In genomic region chr8:57013813-57014320, GRCm38 (mm10) we compare ENCODE assay signal across 16 mouse cellular contexts.
A peak's percentile ranks its signal among the peaks of the same experiment; 100 is the strongest.
DNase-seq lines count a peak whose midpoint lies in the region; ATAC-seq and TF ChIP-seq lines count a peak whose summit lies in the region.
"Had no signal": no experiment of that assay in that cellular context is flagged by ENCODE, and none has a peak within 500 bp of the region (broad histone marks: within the 10 kb centered on the region; RNA-seq: fewer than 3 reads in every experiment).

No protein-coding gene starts in this region.

- peaks cover under 1% of the 10 kb centered on the region; the same call in 1 of the 2 replicates for H3K9me3 ChIP-seq in heart, embryonic 12.5 days (replicated peaks)
- no peaks in the 10 kb centered on the region for H3K9me3 ChIP-seq in liver, embryonic 12.5 days (replicated peaks)
- H3K9me3 ChIP-seq: embryonic facial prominence, embryonic 15.5 days; limb, embryonic 13.5 days; lung, embryonic 15.5 days; midbrain, embryonic 12.5 days; stomach, embryonic 15.5 days had no signal

- no peak overlapping the region for H3K9ac ChIP-seq in heart, embryonic 12.5 days
- no peak overlapping the region for H3K9ac ChIP-seq in liver, adult 2 months (ENCODE audit: low read depth, low read length)
- no peak overlapping the region for H3K9ac ChIP-seq in liver, embryonic 12.5 days
- H3K9ac ChIP-seq: embryonic facial prominence, embryonic 15.5 days; limb, embryonic 13.5 days; lung, embryonic 15.5 days; midbrain, embryonic 12.5 days; stomach, embryonic 15.5 days had no signal

- no peak for TF ChIP-seq POLR2A in liver, adult 2 months (IDR thresholded peaks at IDR 0.05; ENCODE audit: extremely low read depth, insufficient read depth, low read length)
- no peak for TF ChIP-seq POLR2A in cerebellum, adult 2 months (IDR thresholded peaks at IDR 0.05; ENCODE audit: borderline replicate concordance, insufficient read depth, low read length)

- H3K4me1 ChIP-seq in heart, embryonic 12.5 days (replicated peaks): peaks cover 9% of the 10 kb centered on the region; the same call in 1 of the 2 replicates
- no peaks in the 10 kb centered on the region for H3K4me1 ChIP-seq in liver, adult 2 months (ENCODE audit: control insufficient read depth, insufficient read depth, low read length)
- no peaks in the 10 kb centered on the region for H3K4me1 ChIP-seq in liver, embryonic 12.5 days
- no peaks in the 10 kb centered on the region for H3K4me1 ChIP-seq in cerebellum, adult 2 months (ENCODE audit: control insufficient read depth, insufficient read depth, low read length)
- H3K4me1 ChIP-seq: embryonic facial prominence, embryonic 15.5 days; lung, embryonic 15.5 days; midbrain, embryonic 12.5 days; stomach, embryonic 15.5 days had no signal

- 34% methylated on average over 3 of the region's 3 CpGs for WGBS in heart, embryonic 12.5 days
- 53% methylated on average over 3 of the region's 3 CpGs for WGBS in liver, adult 2 months
- WGBS in liver, embryonic 12.5 days (ENCODE audit: insufficient replicate concordance): 54% methylated on average over 3 of the region's 3 CpGs
- WGBS in cerebellum, adult 2 months: 68% methylated on average over 3 of the region's 3 CpGs

- no peak overlapping the region for H3K4me3 ChIP-seq in heart, embryonic 12.5 days
- no peak overlapping the region for H3K4me3 ChIP-seq in liver, adult 2 months (ENCODE audit: insufficient read depth, low read depth, low read length)
- H3K4me3 ChIP-seq in liver, embryonic 12.5 days: no peak overlapping the region
- H3K4me3 ChIP-seq in cerebellum, adult 2 months (replicated peaks; ENCODE audit: insufficient read depth, low read depth, low read length): no peak overlapping the region
- H3K4me3 ChIP-seq: embryonic facial prominence, embryonic 15.5 days; limb, embryonic 13.5 days; lung, embryonic 15.5 days; midbrain, embryonic 12.5 days; stomach, embryonic 15.5 days had no signal

- peak; percentile 79; the same call in 1 of the 2 replicates for ATAC-seq in heart, embryonic 12.5 days (ENCODE audit: insufficient number of reproducible peaks, low FRiP score)
- no peak for ATAC-seq in liver, embryonic 12.5 days
- ATAC-seq: activated CD4-positive, CD25-positive, alpha-beta regulatory T cell, adult 4 months had no signal

- no peaks in the 10 kb centered on the region for H3K27me3 ChIP-seq in heart, embryonic 12.5 days (replicated peaks)
- no peaks in the 10 kb centered on the region for H3K27me3 ChIP-seq in liver, adult 2 months (ENCODE audit: control insufficient read depth, insufficient read depth, low read length)
- no peaks in the 10 kb centered on the region for H3K27me3 ChIP-seq in liver, embryonic 12.5 days (replicated peaks)
- no peaks in the 10 kb centered on the region for H3K27me3 ChIP-seq in cerebellum, adult 2 months (ENCODE audit: control insufficient read depth, insufficient read depth, low read length)
- H3K27me3 ChIP-seq: embryonic facial prominence, embryonic 15.5 days; limb, embryonic 13.5 days; lung, embryonic 15.5 days; midbrain, embryonic 12.5 days; stomach, embryonic 15.5 days had no signal

- TF ChIP-seq CTCF in liver, adult 2 months (IDR thresholded peaks at IDR 0.05; ENCODE audit: low read depth, low read length): no peak
- no peak for TF ChIP-seq CTCF in cerebellum, adult 2 months (IDR thresholded peaks at IDR 0.05; ENCODE audit: borderline replicate concordance, insufficient read depth, low read depth, low read length)

- H3K79me2 ChIP-seq in liver, adult 2 months (ENCODE audit: control insufficient read depth, insufficient read depth, low read length): no peaks in the 10 kb centered on the region

- H3K4me2 ChIP-seq in heart, embryonic 12.5 days: no peak overlapping the region
- H3K4me2 ChIP-seq in liver, embryonic 12.5 days: no peak overlapping the region
- H3K4me2 ChIP-seq: embryonic facial prominence, embryonic 15.5 days; limb, embryonic 13.5 days; lung, embryonic 15.5 days; midbrain, embryonic 12.5 days; stomach, embryonic 15.5 days had no signal

- peak overlapping the region; percentile 75 for H3K27ac ChIP-seq in heart, embryonic 12.5 days (ENCODE audit: poor library complexity, severe bottlenecking)
- no peak overlapping the region for H3K27ac ChIP-seq in liver, adult 2 months (replicated peaks; ENCODE audit: insufficient read depth, low read depth, low read length)
- no peak overlapping the region for H3K27ac ChIP-seq in liver, embryonic 12.5 days
- no peak overlapping the region for H3K27ac ChIP-seq in cerebellum, adult 2 months (ENCODE audit: insufficient read depth, low read length)
- H3K27ac ChIP-seq: embryonic facial prominence, embryonic 15.5 days; limb, embryonic 13.5 days; lung, embryonic 15.5 days; midbrain, embryonic 12.5 days; stomach, embryonic 15.5 days had no signal

- H3K36me3 ChIP-seq in heart, embryonic 12.5 days: no peaks in the 10 kb centered on the region
- no peaks in the 10 kb centered on the region for H3K36me3 ChIP-seq in liver, adult 2 months (ENCODE audit: control insufficient read depth, insufficient read depth, low read length)
- H3K36me3 ChIP-seq in liver, embryonic 12.5 days: no peaks in the 10 kb centered on the region
- H3K36me3 ChIP-seq: embryonic facial prominence, embryonic 15.5 days; limb, embryonic 13.5 days; lung, embryonic 15.5 days; midbrain, embryonic 12.5 days; stomach, embryonic 15.5 days had no signal

- DNase-seq in adrenal gland, adult (ENCODE audit: inconsistent age in 2 of 2, low spot score in 1 of 2): peak; percentile 29 to 74
- no peak for DNase-seq in adrenal gland, adult 18-20 months (ENCODE audit: low spot score in 2 of 2)
- DNase-seq in heart, adult 9 months (ENCODE audit: low spot score in 2 of 2): no peak
- peak; percentile 4 for DNase-seq in liver, adult 2 months (ENCODE audit: extremely low read depth, low read depth, low spot score)
- peak; percentile 16 for DNase-seq in telencephalon, adult 2 months (ENCODE audit: low read depth, low spot score)
- DNase-seq in cerebellum, adult 2 months: no peak
- DNase-seq: cerebellum, adult 9-10 months; right cerebral cortex, postnatal 14 days had no signal

Comparison
In these comparisons a context has a peak if more than half of its experiments do, and no peak if none do; other contexts are left out.
1. DNase-seq: peak in adrenal gland, adult (2 of 2), liver, adult 2 months (single experiment) and telencephalon, adult 2 months (single experiment); none in adrenal gland, adult 18-20 months (0 of 2), heart, adult 9 months (0 of 2) and cerebellum, adult 2 months (0 of 2).